Mouse (Mus musculus) bone marrow macrophage, adult 2 months (primary cell): Measurements from ENCODE around the gene Tm6sf1.

ENCODE experiments used
- CTCF ChIP-seq: IDR thresholded peaks from 2 replicates; pipeline ENCODE4 v1.5.1; 2012; ENCODE audit warnings: low read depth, mild to moderate bottlenecking, low read length, moderate library complexity
- POLR2A ChIP-seq: IDR thresholded peaks from 2 replicates; pipeline ENCODE4 v1.6.1; 2012; ENCODE audit warnings: mild to moderate bottlenecking, low read depth, low read length, borderline replicate concordance

DNA sequence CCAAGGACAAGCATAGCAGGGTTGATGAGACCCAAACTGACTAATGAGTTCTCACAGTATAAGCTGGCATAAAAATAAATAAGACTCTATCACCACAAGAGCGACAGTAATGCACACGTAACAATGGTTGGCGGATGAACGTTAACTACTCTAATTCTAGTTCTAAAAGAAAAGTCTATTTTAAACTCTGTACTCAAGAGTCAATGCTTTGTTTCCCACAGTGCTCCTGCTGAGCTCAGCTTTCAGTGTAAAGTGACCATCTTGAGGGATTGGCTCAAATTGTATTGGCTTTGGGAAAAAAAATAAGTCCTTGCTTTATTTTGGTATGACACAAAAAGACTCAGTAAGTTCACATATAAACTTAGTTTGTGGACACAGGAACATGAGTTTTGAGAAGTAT lies 26.3 kb downstream of the Tm6sf1 start:
- TF ChIP-seq CTCF (no peak), POLR2A (no peak)
